Mouse (Mus musculus) heart, embryonic 11.5 days (tissue): ENCODE results near the gene Tmem104. TPM values are rescaled to one million over a fixed set of nuclear protein-coding genes. Genes with fewer than 3 reads are reported as not detected.
A peak's percentile ranks its signal among the peaks of the same experiment; 100 is the strongest.

Source experiments
- ATAC-seq: fragments of 200-750 bp; cut with Nextera tagmentation; replicated peaks from 2 replicates; pipeline ENCODE4 v1.8.0; 2017; ENCODE audit warnings: moderate library complexity; ENCODE audit not compliant: insufficient number of reproducible peaks, low FRiP score, low TSS enrichment
- H3K27ac ChIP-seq: fragments of 300-500 bp; sonication (generic); 2 replicates; pipeline ENCODE4 v1.5.1; 2014; ENCODE audit warnings: mild to moderate bottlenecking, low read depth, low read length
- H3K27me3 ChIP-seq: fragments of 300-500 bp; sonication (generic); 2 replicates; pipeline ENCODE4 v1.6.1; 2014; ENCODE audit warnings: mild to moderate bottlenecking, low read length, mixed read lengths; ENCODE audit not compliant: control insufficient read depth, insufficient read depth
- H3K36me3 ChIP-seq: fragments of 300-500 bp; sonication (generic); 2 replicates; pipeline ENCODE4 v1.6.1; 2014; ENCODE audit warnings: mild to moderate bottlenecking, low read length, moderate library complexity, mixed read lengths; ENCODE audit not compliant: control insufficient read depth, insufficient read depth
- H3K4me1 ChIP-seq: fragments of 300-500 bp; sonication (generic); 2 replicates; pipeline ENCODE4 v1.6.1; 2014; ENCODE audit warnings: low read length; ENCODE audit not compliant: control insufficient read depth, insufficient read depth
- H3K4me2 ChIP-seq: fragments of 300-500 bp; sonication (generic); 2 replicates; pipeline ENCODE4 v1.6.1; 2014; ENCODE audit warnings: mild to moderate bottlenecking, moderate library complexity
- H3K4me3 ChIP-seq: fragments of 300-500 bp; sonication (generic); 2 replicates; pipeline ENCODE4 v1.5.1; 2014; ENCODE audit warnings: low read depth, low read length
- H3K9ac ChIP-seq: fragments of 300-500 bp; sonication (generic); 2 replicates; pipeline ENCODE4 v1.6.1; 2014; ENCODE audit warnings: mild to moderate bottlenecking, low read depth, low read length, moderate library complexity
- H3K9me3 ChIP-seq: fragments of 300-500 bp; sonication (generic); replicated peaks from 2 replicates; pipeline ENCODE4 v1.6.1; 2016; ENCODE audit warnings: low read length; ENCODE audit not compliant: control insufficient read depth
- WGBS: fragments of 180-500 bp; shearing (Covaris S2); extraction: QIAGEN DNeasy Blood & Tissue Kit; methylation state at CpG from one replicate; pipeline ENCODE4 v1.1.7; 2014; ENCODE audit not compliant: insufficient replicate concordance; 5-methylcytosine and 5-hydroxymethylcytosine counted together
- polyA plus RNA-seq: library from polyadenylated mRNA; unstranded; fragments of >200 nt; fragmentation: Nextera tagmentation; extraction: Ambion mirVana; gene quantifications from 2 replicates; pipeline ENCODE4 v1.2.1, GENCODE M21; 2014

The Tmem104 gene
- polyA plus RNA-seq, 1 experiment from 2014 or later = 7.5 TPM

GRCm38 (mm10) chr11:115187693-115188092, 406 bp downstream of the Tmem104 start, which contains the start of gene Nat9:
Gene Nat9, minus strand, starts transcription at chr11:115187859.
- H3K27ac ChIP-seq = peak within 1 kb of the TSS; percentile 51; the same call in 1 of the 2 replicates
- 8% methylated on average over 12 of the region's 12 CpGs for WGBS
- no peaks in the 10 kb centered on the region; the same call in 1 of the 2 replicates for H3K36me3 ChIP-seq
- H3K4me1 ChIP-seq = peaks cover 16% of the 10 kb centered on the region; the same call in 1 of the 2 replicates
- H3K4me2 ChIP-seq = peak within 1 kb of the TSS; percentile 88
- ATAC-seq = no peak
- peak within 1 kb of the TSS; percentile 69 for H3K9ac ChIP-seq
- H3K9me3 ChIP-seq = no peaks in the 10 kb centered on the region
- peak within 1 kb of the TSS; percentile 55 for H3K4me3 ChIP-seq
- H3K27me3 ChIP-seq = no peaks in the 10 kb centered on the region; the same call in 1 of the 2 replicates

GRCm38 (mm10) chr11:115188539-115189231, 1.4 kb downstream of the Tmem104 start:
- Histone ChIP-seq H3K27me3 (no peaks in the 10 kb centered on the region; the same call in 1 of the 2 replicates), H3K4me3 (no peak overlapping the region), H3K4me1 (peaks cover 16% of the 10 kb centered on the region; the same call in 1 of the 2 replicates), H3K4me2 (no peak overlapping the region), H3K27ac (no peak overlapping the region), H3K9ac (no peak overlapping the region), H3K36me3 (no peaks in the 10 kb centered on the region; the same call in 1 of the 2 replicates), H3K9me3 (no peaks in the 10 kb centered on the region)
- no peak for ATAC-seq
- WGBS = 82% methylated on average over 13 of the region's 13 CpGs

GRCm38 (mm10) chr11:115189304-115189703, 2.0 kb downstream of the Tmem104 start:
- Histone ChIP-seq H3K4me2 (no peak overlapping the region), H3K27me3 (no peaks in the 10 kb centered on the region), H3K27ac (no peak overlapping the region), H3K9me3 (no peaks in the 10 kb centered on the region), H3K9ac (no peak overlapping the region), H3K36me3 (no peaks in the 10 kb centered on the region; the same call in 1 of the 2 replicates), H3K4me3 (no peak overlapping the region), H3K4me1 (peaks cover 16% of the 10 kb centered on the region; the same call in 1 of the 2 replicates)
- 86% methylated on average over 6 of the region's 6 CpGs for WGBS
- no peak for ATAC-seq

- H3K4me1 ChIP-seq = peaks cover 15% of the 10 kb centered on the region
- H3K36me3 ChIP-seq = no peaks in the 10 kb centered on the region; the same call in 1 of the 2 replicates
- H3K9ac ChIP-seq = no peak overlapping the region
- H3K9me3 ChIP-seq = no peaks in the 10 kb centered on the region
- no peak for ATAC-seq
- 0 out of 2 replicates have a peak overlapping the region, but pooled peaks have one; percentile 54 for H3K27ac ChIP-seq
- H3K4me3 ChIP-seq = no peak overlapping the region
- no peaks in the 10 kb centered on the region for H3K27me3 ChIP-seq
- WGBS = 34% methylated on average over 9 of the region's 9 CpGs
- H3K4me2 ChIP-seq = no peak overlapping the region
Observed at GRCm38 (mm10) chr11:115192180-115192579, 4.9 kb downstream of the Tmem104 start.

- Histone ChIP-seq H3K27me3 (no peaks in the 10 kb centered on the region), H3K27ac (no peak overlapping the region), H3K9ac (no peak overlapping the region), H3K4me3 (no peak overlapping the region), H3K4me1 (peaks cover 11% of the 10 kb centered on the region), H3K4me2 (no peak overlapping the region), H3K36me3 (no peaks in the 10 kb centered on the region), H3K9me3 (no peaks in the 10 kb centered on the region)
- ATAC-seq = no peak
- 37% methylated on average over 6 of the region's 6 CpGs for WGBS
Observed at GRCm38 (mm10) chr11:115194693-115195092, 7.4 kb downstream of the Tmem104 start.

GRCm38 (mm10) chr11:115195933-115196332, 8.6 kb downstream of the Tmem104 start:
- Histone ChIP-seq H3K9ac (no peak overlapping the region), H3K4me2 (no peak overlapping the region), H3K27ac (no peak overlapping the region), H3K9me3 (no peaks in the 10 kb centered on the region), H3K27me3 (no peaks in the 10 kb centered on the region), H3K36me3 (no peaks in the 10 kb centered on the region), H3K4me3 (no peak overlapping the region), H3K4me1 (peaks cover 11% of the 10 kb centered on the region)
- WGBS = 10% methylated on average over 5 of the region's 5 CpGs
- no peak for ATAC-seq

- H3K27me3 ChIP-seq = no peaks in the 10 kb centered on the region
- 57% methylated on average over 8 of the region's 8 CpGs for WGBS
- H3K9ac ChIP-seq = no peak overlapping the region
- H3K9me3 ChIP-seq = no peaks in the 10 kb centered on the region
- no peak overlapping the region for H3K27ac ChIP-seq
- 0 out of 2 replicates have a peak, but pooled peaks cover 3% of the 10 kb centered on the region for H3K36me3 ChIP-seq
- H3K4me1 ChIP-seq = peaks cover 6% of the 10 kb centered on the region
- H3K4me2 ChIP-seq = no peak overlapping the region
- ATAC-seq = no peak
- no peak overlapping the region for H3K4me3 ChIP-seq
Observed at GRCm38 (mm10) chr11:115197558-115197957, 10.3 kb downstream of the Tmem104 start.

GRCm38 (mm10) chr11:115198932-115199384, 11.7 kb downstream of the Tmem104 start:
- no peaks in the 10 kb centered on the region; the same call in 1 of the 2 replicates for H3K27me3 ChIP-seq

More at GRCm38 (mm10) chr11:115198932-115199384, 11.7 kb downstream of the Tmem104 start:
- 57% methylated on average over 12 of the region's 12 CpGs for WGBS
- no peak overlapping the region for H3K4me2 ChIP-seq
- no peak overlapping the region for H3K9ac ChIP-seq
- ATAC-seq = no peak
- H3K4me3 ChIP-seq = no peak overlapping the region
- no peaks in the 10 kb centered on the region for H3K9me3 ChIP-seq
- H3K36me3 ChIP-seq = 0 out of 2 replicates have a peak, but pooled peaks cover 3% of the 10 kb centered on the region
- peaks cover 6% of the 10 kb centered on the region for H3K4me1 ChIP-seq
- H3K27ac ChIP-seq = no peak overlapping the region
